Mouse (Mus musculus) testis, postnatal 10 days (tissue): ENCODE measurements at regions not wholly inside any gene's neighbourhood (a gene's known extent, or its start where the extent isn't known, plus 50 kb on each side); places are given as distances from the start of the nearest gene placed in this dataset.

Experiments
- DNase-seq: peaks from one replicate; pipeline ENCODE4 v3.0.0; 2021; ENCODE audit warnings: low spot score

- no peak for DNase-seq
These were observed 69.2 kb downstream of the Nhlrc3 start for GRCm38 (mm10) chr3:53393945-53394344.

- no peak for DNase-seq
These were observed 81.2 kb downstream of the Nhlrc3 start for GRCm38 (mm10) chr3:53381704-53382581.

- no peak for DNase-seq
These were observed 83.5 kb downstream of the Nhlrc3 start for GRCm38 (mm10) chr3:53379519-53380181.

- DNase-seq = no peak
These were observed 86.2 kb downstream of the Nhlrc3 start for GRCm38 (mm10) chr3:53376864-53377447.

GRCm38 (mm10) chr3:53372887-53373286 is 90.2 kb downstream of the Nhlrc3 start:
- no peak for DNase-seq

GRCm38 (mm10) chr3:53371910-53372309 is 91.2 kb downstream of the Nhlrc3 start:
- DNase-seq = no peak

- DNase-seq = no peak
These were observed 101.9 kb downstream of the Nhlrc3 start for GRCm38 (mm10) chr3:53361202-53361601.

GRCm38 (mm10) chr3:53353693-53354092 is 109.4 kb downstream of the Nhlrc3 start:
- no peak for DNase-seq

GRCm38 (mm10) chr3:53353282-53353681 is 109.8 kb downstream of the Nhlrc3 start:
- DNase-seq = no peak

GRCm38 (mm10) chr3:53343638-53344037 is 119.5 kb downstream of the Nhlrc3 start:
- no peak for DNase-seq

- DNase-seq = no peak
These were observed 121.6 kb downstream of the Nhlrc3 start for GRCm38 (mm10) chr3:53341304-53342206.

GRCm38 (mm10) chr3:53338571-53338970 is 124.6 kb downstream of the Nhlrc3 start:
- no peak for DNase-seq

- peak; percentile 37 for DNase-seq
These were observed 129.1 kb downstream of the Nhlrc3 start for GRCm38 (mm10) chr3:53334051-53334450.

- peak; percentile 66 for DNase-seq
These were observed 133.6 kb downstream of the Nhlrc3 start for GRCm38 (mm10) chr3:53329528-53329927.

- DNase-seq = no peak
These were observed 135.7 kb downstream of the Nhlrc3 start for GRCm38 (mm10) chr3:53327424-53327823.

GRCm38 (mm10) chr3:53326967-53327366 is 136.2 kb downstream of the Nhlrc3 start:
- no peak for DNase-seq

- no peak for DNase-seq
These were observed 138.1 kb downstream of the Nhlrc3 start for GRCm38 (mm10) chr3:53325080-53325479.

- DNase-seq = no peak
These were observed 138.7 kb downstream of the Nhlrc3 start for GRCm38 (mm10) chr3:53324386-53324785.

GRCm38 (mm10) chr3:53315449-53315848 is 147.7 kb downstream of the Nhlrc3 start:
- DNase-seq = no peak
